15 mouse cellular contexts compared by ENCODE assay signal in genomic region chr14:8257521-8258334, GRCm38 (mm10). TPM values are rescaled to one million over a fixed set of nuclear protein-coding genes. Genes with fewer than 3 reads are reported as not detected.
DNase-seq lines count a peak whose midpoint lies in the region; ATAC-seq and TF ChIP-seq lines count a peak whose summit lies in the region.
"Had no signal": no experiment of that assay in that cellular context is flagged by ENCODE, and none has a peak within 500 bp of the region (broad histone marks: within the 10 kb centered on the region; RNA-seq: fewer than 3 reads in every experiment).

No protein-coding gene starts in this region.

- 0 out of 2 replicates have a peak overlapping the region, but pooled peaks have one; percentile 35 for H3K27ac ChIP-seq in forebrain, embryonic 10.5 days
- H3K27ac ChIP-seq in forebrain, embryonic 15.5 days (replicated peaks): no peak overlapping the region
- H3K27ac ChIP-seq in liver, adult 2 months (replicated peaks; ENCODE audit: insufficient read depth, low read depth, low read length): peak overlapping the region; percentile 99
- no peak overlapping the region for H3K27ac ChIP-seq in kidney, postnatal 0 days
- H3K27ac ChIP-seq in liver, postnatal 0 days (ENCODE audit: low read depth): peak overlapping the region; percentile 96
- H3K27ac ChIP-seq: limb, embryonic 15.5 days had no signal

- H3K36me3 ChIP-seq in forebrain, embryonic 10.5 days (replicated peaks): no peaks in the 10 kb centered on the region
- no peaks in the 10 kb centered on the region for H3K36me3 ChIP-seq in forebrain, embryonic 15.5 days
- peaks cover 33% of the 10 kb centered on the region for H3K36me3 ChIP-seq in liver, adult 2 months (ENCODE audit: control insufficient read depth, insufficient read depth, low read length)
- no peaks in the 10 kb centered on the region for H3K36me3 ChIP-seq in kidney, postnatal 0 days (ENCODE audit: insufficient read depth, low read length)
- H3K36me3 ChIP-seq in liver, postnatal 0 days (replicated peaks; ENCODE audit: insufficient read depth, low read length): no peaks in the 10 kb centered on the region
- H3K36me3 ChIP-seq: limb, embryonic 15.5 days had no signal

- no peak overlapping the region for H3K4me3 ChIP-seq in forebrain, embryonic 10.5 days
- H3K4me3 ChIP-seq in forebrain, embryonic 15.5 days: no peak overlapping the region
- H3K4me3 ChIP-seq in liver, adult 2 months (ENCODE audit: insufficient read depth, low read depth, low read length): peak overlapping the region; percentile 40
- no peak overlapping the region for H3K4me3 ChIP-seq in kidney, postnatal 0 days (replicated peaks; ENCODE audit: low read depth, low read length)
- peak overlapping the region; percentile 43 for H3K4me3 ChIP-seq in liver, postnatal 0 days (ENCODE audit: low read depth, low read length)
- H3K4me3 ChIP-seq: limb, embryonic 15.5 days had no signal

- no peak overlapping the region for H3K9ac ChIP-seq in forebrain, embryonic 15.5 days (replicated peaks)
- peak overlapping the region; percentile 82 for H3K9ac ChIP-seq in liver, adult 2 months (ENCODE audit: low read depth, low read length)
- no peak overlapping the region for H3K9ac ChIP-seq in kidney, postnatal 0 days (ENCODE audit: low read depth, low read length)
- peak overlapping the region; percentile 74 for H3K9ac ChIP-seq in liver, postnatal 0 days (replicated peaks)
- H3K9ac ChIP-seq: forebrain, postnatal 0 days; limb, embryonic 15.5 days had no signal

- no peaks in the 10 kb centered on the region for H3K9me3 ChIP-seq in forebrain, embryonic 10.5 days
- no peaks in the 10 kb centered on the region for H3K9me3 ChIP-seq in forebrain, embryonic 15.5 days
- H3K9me3 ChIP-seq in kidney, postnatal 0 days (replicated peaks; ENCODE audit: low read length): no peaks in the 10 kb centered on the region
- H3K9me3 ChIP-seq in liver, postnatal 0 days (ENCODE audit: low read length): no peaks in the 10 kb centered on the region
- H3K9me3 ChIP-seq: limb, embryonic 15.5 days had no signal

- no peak for DNase-seq in forebrain, embryonic 10.5 days (ENCODE audit: extremely low spot score, low spot score)
- DNase-seq in liver, adult 2 months (ENCODE audit: extremely low read depth, low read depth, low spot score): peak; percentile 42
- DNase-seq in liver: no peak
- DNase-seq in kidney, postnatal 0 days (ENCODE audit: low spot score): peak; percentile 17
- DNase-seq in liver, postnatal 0 days: peak; percentile 24
- no peak for DNase-seq in ovary, postnatal 10 days (ENCODE audit: low spot score)
- no peak for DNase-seq in thymus, postnatal 4 days
- DNase-seq: cerebellum, adult 9-11 months; forebrain, postnatal 0 days; gastrocnemius, postnatal 10 days; heart, postnatal 14 days; midbrain, embryonic 14.5 days had no signal

- H3K4me2 ChIP-seq in forebrain, embryonic 15.5 days (replicated peaks): no peak overlapping the region
- no peak overlapping the region for H3K4me2 ChIP-seq in kidney, postnatal 0 days (ENCODE audit: low read length)
- peak overlapping the region; percentile 69 for H3K4me2 ChIP-seq in liver, postnatal 0 days (ENCODE audit: low read depth, low read length)
- H3K4me2 ChIP-seq: limb, embryonic 15.5 days had no signal

- no peak for TF ChIP-seq EP300 in liver, postnatal 0 days (IDR thresholded peaks at IDR 0.05; ENCODE audit: low read depth)

- H3K4me1 ChIP-seq in forebrain, embryonic 10.5 days: peaks cover 5% of the 10 kb centered on the region; the same call in 1 of the 2 replicates
- no peaks in the 10 kb centered on the region for H3K4me1 ChIP-seq in forebrain, embryonic 15.5 days
- peaks cover 24% of the 10 kb centered on the region for H3K4me1 ChIP-seq in liver, adult 2 months (ENCODE audit: control insufficient read depth, insufficient read depth, low read length)
- no peaks in the 10 kb centered on the region for H3K4me1 ChIP-seq in kidney, postnatal 0 days (replicated peaks; ENCODE audit: insufficient read depth, low read length)
- H3K4me1 ChIP-seq in liver, postnatal 0 days (ENCODE audit: insufficient read depth): peaks cover 4% of the 10 kb centered on the region; the same call in 1 of the 2 replicates

- no peaks in the 10 kb centered on the region for H3K27me3 ChIP-seq in forebrain, embryonic 10.5 days (ENCODE audit: poor library complexity, severe bottlenecking)
- H3K27me3 ChIP-seq in forebrain, embryonic 15.5 days: no peaks in the 10 kb centered on the region
- H3K27me3 ChIP-seq in liver, adult 2 months (ENCODE audit: control insufficient read depth, insufficient read depth, low read length): no peaks in the 10 kb centered on the region
- H3K27me3 ChIP-seq in kidney, postnatal 0 days (ENCODE audit: insufficient read depth, low read length): no peaks in the 10 kb centered on the region
- no peaks in the 10 kb centered on the region for H3K27me3 ChIP-seq in liver, postnatal 0 days (ENCODE audit: insufficient read depth, low read length)

- no peak for TF ChIP-seq POLR2A in liver, adult 2 months (IDR thresholded peaks at IDR 0.05; ENCODE audit: extremely low read depth, insufficient read depth, low read length)

- H3K79me2 ChIP-seq in liver, adult 2 months (ENCODE audit: control insufficient read depth, insufficient read depth, low read length): peaks cover 11% of the 10 kb centered on the region; the same call in 1 of the 2 replicates

- ATAC-seq in forebrain, embryonic 15.5 days (replicated peaks): no peak
- ATAC-seq in kidney, postnatal 0 days (replicated peaks; ENCODE audit: low FRiP score, low read depth): peak; percentile 55; the same call in 1 of the 2 replicates
- ATAC-seq in liver, postnatal 0 days: peak; percentile 18; the same call in 1 of the 2 replicates

- 52% methylated on average over 7 of the region's 7 CpGs for WGBS in forebrain, embryonic 10.5 days
- 56% methylated on average over 7 of the region's 7 CpGs for WGBS in forebrain, embryonic 15.5 days
- WGBS in liver, adult 2 months: 13% methylated on average over 7 of the region's 7 CpGs
- WGBS in kidney, postnatal 0 days: 41% methylated on average over 7 of the region's 7 CpGs
- WGBS in liver, postnatal 0 days (ENCODE audit: insufficient replicate concordance): 40% methylated on average over 7 of the region's 7 CpGs

- no peak for TF ChIP-seq CTCF in liver, adult 2 months (IDR thresholded peaks at IDR 0.05; ENCODE audit: low read depth, low read length)
- no peak for TF ChIP-seq CTCF in kidney, postnatal 0 days (IDR thresholded peaks at IDR 0.05; ENCODE audit: low read depth)
- TF ChIP-seq CTCF in liver, postnatal 0 days (IDR thresholded peaks at IDR 0.05; ENCODE audit: low read depth): no peak

RNA-seq across cellular contexts. Expression of gene Acox2, which starts 1.4 kb away (rescaled TPM):
- polyA plus RNA-seq in forebrain, embryonic 10.5 days (2016; fragmentation: Nextera tagmentation; extraction: Ambion mirVana): not detected in 2 replicates
- polyA plus RNA-seq in forebrain, embryonic 15.5 days (2015; fragmentation: Nextera tagmentation; extraction: Ambion mirVana): not detected in 2 replicates
- 213 and 244 TPM in 2 replicates for total RNA-seq in liver, adult 2 months (2014; rRNA removed)
- polyA plus RNA-seq in liver, adult 2 months (2012; rRNA removed): 301 and 313 TPM in 2 replicates
- polyA plus RNA-seq in kidney, postnatal 0 days (2015; fragmentation: Nextera tagmentation; extraction: Ambion mirVana): 6.2 and 7.1 TPM in 2 replicates
- polyA plus RNA-seq in liver, postnatal 0 days (2015; fragmentation: Nextera tagmentation; extraction: Ambion mirVana): 64.9 and 66.7 TPM in 2 replicates
- total RNA-seq: CH12.LX had no signal
- polyA plus RNA-seq: midbrain, embryonic 14.5 days had no signal

RNA-seq across cellular contexts. Expression of gene Kctd6, which starts 43.8 kb away (rescaled TPM):
- polyA plus RNA-seq in forebrain, embryonic 10.5 days (2016; fragmentation: Nextera tagmentation; extraction: Ambion mirVana): 2.8 and 3.1 TPM in 2 replicates
- 15.7 and 25.1 TPM in 2 replicates for polyA plus RNA-seq in forebrain, embryonic 15.5 days (2015; fragmentation: Nextera tagmentation; extraction: Ambion mirVana)
- 4.3 and 5.2 TPM in 2 replicates for total RNA-seq in liver, adult 2 months (2014; rRNA removed)
- 3.9 and 5.1 TPM in 2 replicates for polyA plus RNA-seq in liver, adult 2 months (2012; rRNA removed)
- polyA plus RNA-seq in kidney, postnatal 0 days (2015; fragmentation: Nextera tagmentation; extraction: Ambion mirVana): 30.2 and 34.1 TPM in 2 replicates
- polyA plus RNA-seq in liver, postnatal 0 days (2015; fragmentation: Nextera tagmentation; extraction: Ambion mirVana): 9.7 and 10.0 TPM in 2 replicates

Comparison
In these comparisons a context has a peak if more than half of its experiments do, and no peak if none do; other contexts are left out.
1. DNase-seq: peak in liver, adult 2 months (single experiment), kidney, postnatal 0 days (single experiment) and liver, postnatal 0 days (single experiment); none in forebrain, embryonic 10.5 days (single experiment), liver (single experiment), ovary, postnatal 10 days (single experiment) and thymus, postnatal 4 days (single experiment).
2. H3K27ac ChIP-seq: peak in forebrain, embryonic 10.5 days (single experiment), liver, adult 2 months (single experiment) and liver, postnatal 0 days (single experiment); none in forebrain, embryonic 15.5 days (single experiment) and kidney, postnatal 0 days (single experiment).
3. H3K4me3 ChIP-seq: peak in liver, adult 2 months (single experiment) and liver, postnatal 0 days (single experiment); none in forebrain, embryonic 10.5 days (single experiment), forebrain, embryonic 15.5 days (single experiment) and kidney, postnatal 0 days (single experiment).
4. H3K9ac ChIP-seq: peak in liver, adult 2 months (single experiment) and liver, postnatal 0 days (single experiment); none in forebrain, embryonic 15.5 days (single experiment) and kidney, postnatal 0 days (single experiment).